Mouse (Mus musculus) bone marrow macrophage, adult 2 months (primary cell): ENCODE measurements at regions not wholly inside any gene's neighbourhood (a gene's known extent, or its start where the extent isn't known, plus 50 kb on each side); places are given as distances from the start of the nearest gene placed in this dataset.

Source experiments
- CTCF ChIP-seq: IDR thresholded peaks from 2 replicates; pipeline ENCODE4 v1.5.1; 2012; ENCODE audit warnings: low read depth, mild to moderate bottlenecking, low read length, moderate library complexity
- POLR2A ChIP-seq: IDR thresholded peaks from 2 replicates; pipeline ENCODE4 v1.6.1; 2012; ENCODE audit warnings: mild to moderate bottlenecking, low read depth, low read length, borderline replicate concordance

- TF ChIP-seq CTCF (no peak), POLR2A (no peak)
Observed at GRCm38 (mm10) chr1:35465081-35465480, 603.1 kb upstream of the Hs6st1 start.
